Mouse (Mus musculus) megakaryocyte progenitor cell, adult 5-6 weeks (primary cell): ENCODE measurements around the gene Cebpe. TPM values are rescaled to one million over a fixed set of nuclear protein-coding genes. Genes with fewer than 3 reads are reported as not detected.

Experiments used
- ATAC-seq: replicated peaks from 2 replicates; pipeline ENCODE4 v1.8.0; 2016; ENCODE audit warnings: mild to moderate bottlenecking, moderate TSS enrichment, inconsistent platforms; ENCODE audit not compliant: poor library complexity
- total RNA-seq, 2 experiments: library from RNA; stranded (forward) in 1 of 2; stranded (reverse) in 1 of 2; fragments of 157-497, 149-512 nt in 1 of 2; fragments of 200-1000 nt in 1 of 2; gene quantifications; 2 replicates each; pipeline versions ENCODE4 v1.2.3 to v1.2.4; 2015 to 2017

The Cebpe gene
- total RNA-seq (2015) (24.2 and 33.5 TPM in 2 replicates), total RNA-seq (2017) (52.6 and 82.0 TPM in 2 replicates)

DNA sequence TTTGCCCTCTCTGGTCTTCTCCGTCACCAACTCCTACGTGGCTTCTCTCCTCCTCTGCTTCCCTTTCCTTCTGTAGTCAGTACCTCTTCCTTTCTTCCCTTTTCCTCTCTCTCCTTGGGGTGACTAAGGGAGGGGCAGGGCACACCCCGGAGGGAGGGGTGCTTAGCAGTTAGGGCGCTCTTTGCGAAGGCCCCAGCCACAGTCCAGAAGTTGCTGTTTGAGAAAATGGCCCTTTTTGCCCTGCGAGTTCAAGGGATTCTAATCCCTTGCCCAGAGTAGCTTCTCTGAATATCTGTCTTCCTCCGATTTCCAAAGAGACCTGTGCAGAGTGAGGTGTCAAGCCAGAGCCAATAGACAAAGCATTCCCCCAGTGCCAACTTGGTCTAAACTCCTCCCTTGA, at the start of gene Cebpe:
Gene Cebpe, minus strand, starts transcription at position 101 of the 400 bp plus-strand sequence.
- peak; percentile 26 for ATAC-seq

- ATAC-seq = peak; percentile 59
Measured at GRCm38 (mm10) chr14:54756382-54756781, 44.4 kb upstream of the Cebpe start.

GRCm38 (mm10) chr14:54754602-54755018, 42.6 kb upstream of the Cebpe start:
- peak; percentile 80 for ATAC-seq

DNA sequence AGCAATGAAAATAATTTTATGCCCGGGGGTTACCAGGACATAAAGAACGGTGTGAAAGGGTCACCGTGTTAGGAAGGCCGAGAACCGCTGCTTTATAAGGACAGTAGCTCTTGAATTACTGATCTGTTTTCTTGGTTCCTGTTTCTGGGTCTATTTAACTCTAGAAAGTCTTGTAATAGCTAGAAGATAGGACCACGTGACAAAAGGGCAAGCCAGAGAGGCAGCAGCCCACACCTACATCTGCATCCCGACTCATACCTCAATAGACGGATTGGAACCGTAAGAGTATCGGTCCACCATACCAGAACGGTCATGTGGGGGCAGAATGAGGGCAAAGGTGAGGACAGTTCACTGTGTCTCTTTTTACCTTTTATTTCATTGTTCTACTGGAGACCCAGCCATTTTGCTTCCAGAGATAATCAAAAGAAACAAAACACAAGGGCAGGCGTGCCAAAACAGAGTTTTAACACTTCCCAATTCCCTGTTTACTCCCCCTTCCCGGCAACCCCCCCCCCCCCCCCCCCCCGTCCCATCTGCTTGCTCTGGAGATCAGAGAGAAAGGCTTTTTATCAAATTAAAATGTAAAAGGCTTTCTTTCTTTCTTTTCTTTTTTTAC, 42.1 kb upstream of the Cebpe start:
- no peak for ATAC-seq

DNA sequence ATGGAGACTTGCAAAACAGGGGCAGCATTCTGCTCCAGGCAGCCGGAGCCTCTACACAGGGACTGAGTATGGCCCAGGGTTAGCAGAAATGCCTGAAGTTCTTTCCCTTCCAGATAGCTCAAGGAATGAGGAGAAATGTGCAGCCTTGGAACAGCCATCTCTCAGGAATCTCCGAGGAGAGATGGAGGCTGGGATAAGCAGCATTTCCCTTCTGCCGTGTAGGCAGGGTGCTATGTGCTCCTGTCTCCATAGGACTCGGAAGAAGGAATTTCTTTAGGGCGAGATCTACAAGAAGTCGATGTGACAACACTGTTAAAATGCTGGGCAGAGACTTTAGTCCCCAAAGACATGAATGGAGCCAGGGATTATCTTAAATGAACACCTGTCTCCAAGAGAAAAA, 41.0 kb upstream of the Cebpe start:
- no peak for ATAC-seq

GRCm38 (mm10) chr14:54751768-54752167, 39.8 kb upstream of the Cebpe start:
- ATAC-seq = no peak

DNA sequence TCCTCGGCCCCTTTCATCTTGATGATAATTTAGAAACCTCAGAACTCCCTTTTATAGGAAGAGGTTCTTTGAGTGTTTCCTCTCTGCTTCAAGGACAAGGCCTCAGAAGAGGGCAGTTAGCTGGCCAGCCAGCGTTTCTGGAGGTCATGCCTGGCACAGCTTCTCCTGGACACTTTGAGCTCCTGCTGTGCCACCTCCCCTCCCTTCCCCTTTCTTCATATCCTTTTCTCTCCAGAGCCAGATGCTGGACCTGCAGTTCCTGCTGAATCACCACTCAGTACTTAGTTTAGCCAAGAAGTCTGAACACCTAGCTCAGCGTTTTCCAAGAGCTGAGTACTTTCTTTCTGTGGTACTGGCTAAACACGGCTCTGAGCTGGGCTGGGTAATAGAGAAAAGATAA, 37.3 kb upstream of the Cebpe start:
- ATAC-seq = peak; percentile 43; the same call in 1 of the 2 replicates

- ATAC-seq = no peak
Measured at GRCm38 (mm10) chr14:54747942-54748917, 36.3 kb upstream of the Cebpe start.

- ATAC-seq = peak; percentile 73
Measured at GRCm38 (mm10) chr14:54746038-54746437, 34.1 kb upstream of the Cebpe start.

GRCm38 (mm10) chr14:54744473-54744872, 32.5 kb upstream of the Cebpe start:
- ATAC-seq = no peak

GRCm38 (mm10) chr14:54742375-54742774, 30.4 kb upstream of the Cebpe start:
- no peak for ATAC-seq

GRCm38 (mm10) chr14:54741721-54742120, 29.7 kb upstream of the Cebpe start:
- no peak for ATAC-seq

GRCm38 (mm10) chr14:54737634-54738033, 25.7 kb upstream of the Cebpe start:
- no peak for ATAC-seq

DNA sequence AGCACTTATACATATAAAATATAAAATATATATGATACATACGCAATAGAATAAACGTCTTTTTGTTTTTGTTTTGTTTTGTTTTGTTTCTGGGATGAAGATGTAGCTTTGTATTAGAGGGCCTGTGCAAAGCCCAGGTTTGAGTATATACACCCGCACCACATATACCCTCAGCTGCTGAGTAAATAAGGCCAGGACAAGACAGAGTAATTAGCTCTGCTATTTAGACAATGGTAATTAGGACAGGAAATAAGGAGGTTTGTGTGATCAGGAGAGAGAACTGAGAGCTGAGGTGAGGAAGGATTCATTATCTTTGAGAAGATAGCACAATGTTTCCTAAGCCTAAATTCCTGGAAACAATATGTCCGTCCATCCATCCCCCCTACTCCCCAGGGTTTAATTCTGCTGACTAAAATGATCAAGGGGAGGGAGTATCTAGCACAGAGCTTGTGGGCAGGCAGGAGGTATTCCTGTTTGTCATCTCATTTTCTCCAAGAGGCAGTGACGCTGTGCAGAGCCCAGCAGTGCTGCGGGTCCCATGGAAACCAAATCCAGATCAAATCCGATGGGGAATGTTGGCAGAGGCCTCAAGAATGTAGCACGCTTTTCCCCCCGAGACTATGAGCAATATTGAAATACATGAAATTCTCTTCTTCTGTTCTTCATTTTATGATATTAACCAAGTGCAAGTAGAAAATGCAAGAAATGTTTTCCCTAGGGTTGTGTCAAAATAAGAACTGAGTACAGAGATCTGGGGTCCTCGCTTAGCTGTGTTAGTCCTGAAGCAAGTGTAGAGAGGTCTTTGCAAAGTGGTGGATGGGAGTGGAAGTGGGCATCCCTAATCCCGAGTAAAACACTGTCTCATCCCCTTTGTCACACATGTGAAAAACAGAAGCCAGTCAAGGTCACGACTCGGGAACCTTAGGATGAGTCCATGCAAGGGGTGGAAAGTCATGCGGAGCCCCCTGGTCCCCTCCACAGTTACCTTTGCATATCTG, 24.9 kb upstream of the Cebpe start:
- no peak for ATAC-seq

- 0 out of 2 replicates have a peak, but pooled peaks have one; percentile 23 for ATAC-seq
Measured at GRCm38 (mm10) chr14:54735221-54735620, 23.2 kb upstream of the Cebpe start.

GRCm38 (mm10) chr14:54734004-54734403, 22.0 kb upstream of the Cebpe start:
- ATAC-seq = no peak

DNA sequence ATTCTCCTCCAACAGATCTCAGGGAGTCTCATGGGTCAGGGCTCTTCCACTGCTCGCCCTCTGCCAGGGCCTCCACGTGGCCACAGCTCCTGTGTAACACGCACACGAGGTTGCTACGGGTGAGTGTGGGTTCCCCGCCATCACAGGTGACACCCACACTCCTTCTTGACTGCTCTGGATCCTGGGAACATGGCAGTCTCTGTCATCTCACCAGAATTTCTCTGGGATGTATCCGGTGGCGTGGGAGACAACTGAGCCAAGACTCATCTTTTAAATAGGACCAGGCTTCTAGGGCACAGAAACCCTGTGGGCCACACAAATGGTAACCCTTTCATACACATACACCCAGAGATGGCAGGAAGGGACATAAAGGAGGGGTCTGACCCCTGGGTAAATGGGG, 20.2 kb upstream of the Cebpe start:
- ATAC-seq = no peak

GRCm38 (mm10) chr14:54730305-54730704, 18.3 kb upstream of the Cebpe start:
- no peak for ATAC-seq

DNA sequence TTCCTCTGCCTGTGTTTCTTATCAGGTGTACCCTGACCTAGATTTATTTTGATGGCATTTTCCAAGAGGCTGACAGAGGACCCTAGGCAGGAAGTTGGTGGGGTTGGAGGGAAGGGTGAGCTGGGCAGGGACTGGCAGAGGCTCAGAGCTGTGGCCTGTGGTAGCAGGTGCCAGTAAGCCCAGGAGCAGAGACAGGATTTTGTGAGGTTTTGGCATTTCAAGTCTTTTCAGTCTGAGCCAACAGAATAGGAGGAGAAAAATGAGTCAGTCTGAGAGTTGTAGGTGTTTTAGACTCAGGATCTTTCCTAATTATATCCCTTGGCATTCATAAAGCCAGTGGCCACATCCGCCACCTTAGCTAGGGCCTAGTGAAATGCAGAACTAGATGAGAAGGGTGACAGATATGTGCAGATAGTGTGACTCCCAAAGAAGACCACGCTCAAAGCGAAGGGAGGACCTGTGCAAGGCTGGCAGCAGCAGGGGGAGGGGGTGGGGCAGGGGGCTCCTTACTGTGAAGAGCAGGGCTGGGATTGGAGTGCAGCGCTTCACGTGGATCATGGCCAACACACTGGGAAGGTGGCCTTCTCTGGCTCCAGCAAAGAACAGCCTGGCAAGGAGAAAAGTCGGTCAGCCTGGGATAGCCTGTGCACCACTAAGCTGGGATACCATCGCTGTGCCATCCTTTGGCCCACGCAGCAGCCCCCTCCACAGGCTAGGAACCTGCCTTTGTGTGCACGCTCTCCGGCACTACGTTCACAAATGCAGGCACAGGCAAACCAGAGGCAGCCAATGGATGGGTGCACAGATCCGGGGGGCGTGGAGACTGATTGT, 17.1 kb upstream of the Cebpe start:
- no peak for ATAC-seq

- ATAC-seq = no peak
Measured at GRCm38 (mm10) chr14:54727565-54727964, 15.6 kb upstream of the Cebpe start.
